Mouse (Mus musculus): ENCODE results near the gene Ephx4.

Ephx4 gene

GRCm38 (mm10) chr5:107431249-107431648 lies 28.7 kb downstream of the Ephx4 start, which contains the start of gene Lpcat2b:
Lpcat2b (plus strand) TSS chr5:107431549.
- in situ Hi-C loops (cut with MboI, MseI): no loop called here

DNA sequence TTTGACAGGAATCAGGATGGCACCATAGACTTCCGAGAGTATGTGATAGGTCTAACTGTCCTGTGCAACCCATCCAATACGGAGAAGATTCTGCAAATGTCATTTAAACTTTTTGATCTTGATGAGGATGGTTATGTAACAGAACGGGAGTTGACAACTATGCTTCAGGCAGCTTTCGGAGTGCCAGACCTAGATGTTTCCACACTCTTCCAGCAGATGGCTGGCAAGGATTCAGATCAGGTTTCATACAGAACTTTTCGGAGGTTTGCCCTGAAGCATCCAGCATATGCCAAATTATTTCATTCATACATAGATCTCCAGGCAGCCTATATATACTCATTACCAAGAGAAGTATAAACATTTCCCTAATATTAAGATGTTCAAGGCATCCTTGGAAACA lies 31.5 kb downstream of the Ephx4 start:
- in situ Hi-C loops (cut with MboI, MseI): no loop called here

DNA sequence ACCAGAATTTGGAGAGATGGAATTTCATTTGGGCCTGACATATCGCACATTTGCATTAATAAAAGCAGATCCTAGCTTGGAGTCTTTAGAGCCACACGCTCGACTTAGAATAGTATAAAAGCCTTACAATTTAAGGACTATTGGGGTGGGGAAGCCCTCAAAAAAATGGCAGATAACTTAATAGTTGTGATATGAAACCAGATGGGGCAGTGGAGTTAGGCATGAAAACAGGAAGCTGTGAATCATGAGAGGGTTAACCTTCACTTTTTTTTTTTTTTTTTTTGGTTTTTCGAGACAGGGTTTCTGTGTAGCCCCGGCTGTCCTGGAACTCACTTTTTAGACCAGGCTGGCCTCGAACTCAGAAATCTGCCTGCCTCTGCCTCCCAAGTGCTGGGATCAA lies 33.6 kb downstream of the Ephx4 start:
- in situ Hi-C loops (cut with MboI, MseI): no loop called here

- in situ Hi-C loops (cut with MboI, MseI): no loop called here
These were observed 34.2 kb downstream of the Ephx4 start for GRCm38 (mm10) chr5:107436587-107437209.

GRCm38 (mm10) chr5:107437464-107438281 lies 35.1 kb downstream of the Ephx4 start, which contains the start of gene Btbd8:
Btbd8 (plus strand) TSS chr5:107437997.
- in situ Hi-C loops (cut with MboI, MseI): no loop called here

DNA sequence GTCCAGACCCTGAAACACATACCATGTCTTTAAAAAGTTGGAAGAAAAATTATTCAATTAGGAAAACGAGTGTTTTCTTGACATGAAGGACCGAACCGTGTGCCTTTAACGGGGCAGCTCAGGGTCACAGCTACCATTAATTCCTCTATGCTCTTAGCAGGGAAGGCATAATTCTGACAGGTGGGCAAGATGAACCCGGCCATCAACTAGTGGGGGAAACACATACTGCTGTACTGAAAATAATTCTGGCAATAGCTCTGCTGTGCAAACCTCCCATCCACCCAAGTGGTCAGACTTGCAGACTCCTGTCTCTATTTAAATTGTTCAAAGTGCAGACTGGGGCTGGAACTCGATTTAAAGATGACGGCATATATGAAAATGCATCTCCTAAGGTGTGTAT lies 35.8 kb downstream of the Ephx4 start:
- in situ Hi-C loops (cut with MboI, MseI): no loop called here

DNA sequence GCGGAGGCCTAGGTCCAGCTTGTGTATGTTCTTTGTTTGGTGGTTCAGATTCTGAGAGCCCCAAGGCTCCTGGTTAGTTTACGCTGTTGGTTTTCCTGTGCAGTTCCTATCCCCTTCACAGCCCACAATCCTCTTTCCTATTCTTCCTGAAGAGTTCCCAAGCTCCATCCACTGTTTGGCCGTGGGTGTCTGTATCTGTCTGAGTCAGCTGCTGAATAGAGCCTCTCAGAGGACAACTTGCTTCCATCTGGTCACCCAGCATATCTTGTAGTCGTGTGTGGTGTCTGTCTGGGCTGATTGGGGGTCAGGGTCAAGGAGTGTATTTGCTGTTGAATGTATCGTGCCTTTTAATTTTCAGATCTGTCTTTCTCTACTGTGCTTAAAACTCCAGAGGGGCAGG lies 39.3 kb downstream of the Ephx4 start:
- in situ Hi-C loops (cut with MboI, MseI): no loop called here

- in situ Hi-C loops (cut with MboI, MseI): no loop called here
These were observed 41.7 kb downstream of the Ephx4 start for GRCm38 (mm10) chr5:107444251-107444650.

- in situ Hi-C loops (cut with MboI, MseI): no loop called here
These were observed 45.4 kb downstream of the Ephx4 start for GRCm38 (mm10) chr5:107447977-107448376.

- in situ Hi-C loops (cut with MboI, MseI): no loop called here
These were observed 46.2 kb downstream of the Ephx4 start for GRCm38 (mm10) chr5:107448784-107449183.

GRCm38 (mm10) chr5:107449620-107450019 lies 47.1 kb downstream of the Ephx4 start:
- in situ Hi-C loops (cut with MboI, MseI): no loop called here

- in situ Hi-C loops (cut with MboI, MseI): no loop called here
These were observed 47.8 kb downstream of the Ephx4 start for GRCm38 (mm10) chr5:107450299-107450698.

- in situ Hi-C loops (cut with MboI, MseI): no loop called here
These were observed 59.9 kb downstream of the Ephx4 start for GRCm38 (mm10) chr5:107462147-107463076.

- in situ Hi-C loops (cut with MboI, MseI): no loop called here
These were observed 64.0 kb downstream of the Ephx4 start for GRCm38 (mm10) chr5:107466501-107466900.

GRCm38 (mm10) chr5:107467098-107467497 lies 64.6 kb downstream of the Ephx4 start:
- in situ Hi-C loops (cut with MboI, MseI): no loop called here

DNA sequence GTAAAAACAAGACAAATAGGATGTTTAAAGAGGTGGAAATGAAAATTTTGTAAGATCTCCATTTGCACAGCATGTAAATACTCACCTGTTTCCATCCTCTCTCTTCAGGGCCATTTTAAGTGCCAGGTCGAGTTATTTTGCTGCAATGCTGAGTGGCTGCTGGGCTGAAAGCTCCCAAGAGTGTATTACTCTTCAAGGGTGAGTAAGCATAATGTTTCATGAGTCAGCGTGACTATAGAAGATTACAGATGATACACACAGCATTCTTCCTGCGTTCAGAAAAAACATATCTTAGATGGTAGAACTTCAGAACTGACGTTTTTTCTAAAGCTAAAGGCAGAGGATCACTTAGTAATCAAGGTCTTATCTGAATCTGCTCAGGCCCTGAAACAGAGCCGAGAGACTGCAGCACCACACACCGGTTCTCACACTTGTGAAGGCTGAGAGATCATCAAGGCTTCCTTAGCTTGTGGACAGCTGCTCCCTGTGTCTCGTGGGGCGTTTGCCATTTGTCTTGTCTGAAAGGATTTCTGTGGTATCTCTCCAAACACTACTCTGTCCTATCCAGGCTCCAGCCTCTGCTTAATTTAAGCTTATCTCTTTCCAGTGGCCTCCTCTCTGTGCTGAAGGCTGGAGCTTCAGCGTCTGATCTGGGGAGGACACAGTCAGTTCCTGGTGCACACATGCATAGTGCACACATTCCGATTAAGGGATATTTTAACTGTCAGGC lies 68.2 kb downstream of the Ephx4 start:
- in situ Hi-C loops (cut with MboI, MseI): no loop called here

Measured in T-helper 2 cell (primary cell).